9 mouse cellular contexts compared by ENCODE assay signal in genomic region chr1:73538420-73538871, GRCm38 (mm10).
DNase-seq lines count a peak whose midpoint lies in the region; ATAC-seq and TF ChIP-seq lines count a peak whose summit lies in the region.
"Had no signal": no experiment of that assay in that cellular context is flagged by ENCODE, and none has a peak within 500 bp of the region (broad histone marks: within the 10 kb centered on the region; RNA-seq: fewer than 3 reads in every experiment).

No protein-coding gene starts in this region.

- no peaks in the 10 kb centered on the region for H3K36me3 ChIP-seq in heart, embryonic 11.5 days (ENCODE audit: control insufficient read depth, insufficient read depth, low read length)
- H3K36me3 ChIP-seq in heart, embryonic 12.5 days, result no peaks in the 10 kb centered on the region
- H3K36me3 ChIP-seq in hindbrain, embryonic 13.5 days, result no peaks in the 10 kb centered on the region
- no peaks in the 10 kb centered on the region for H3K36me3 ChIP-seq in midbrain, embryonic 10.5 days

- H3K9ac ChIP-seq in heart, embryonic 11.5 days (ENCODE audit: low read depth, low read length), result no peak overlapping the region
- no peak overlapping the region for H3K9ac ChIP-seq in heart, embryonic 12.5 days
- H3K9ac ChIP-seq in hindbrain, embryonic 13.5 days, result no peak overlapping the region

- no peaks in the 10 kb centered on the region for H3K9me3 ChIP-seq in heart, embryonic 11.5 days (replicated peaks; ENCODE audit: control insufficient read depth, low read length)
- H3K9me3 ChIP-seq in heart, embryonic 12.5 days (replicated peaks), result no peaks in the 10 kb centered on the region
- no peaks in the 10 kb centered on the region for H3K9me3 ChIP-seq in hindbrain, embryonic 13.5 days
- no peaks in the 10 kb centered on the region for H3K9me3 ChIP-seq in midbrain, embryonic 10.5 days (replicated peaks)

- H3K27me3 ChIP-seq in heart, embryonic 11.5 days (ENCODE audit: control insufficient read depth, insufficient read depth, low read length), result no peaks in the 10 kb centered on the region
- no peaks in the 10 kb centered on the region for H3K27me3 ChIP-seq in heart, embryonic 12.5 days (replicated peaks)
- no peaks in the 10 kb centered on the region for H3K27me3 ChIP-seq in hindbrain, embryonic 13.5 days
- H3K27me3 ChIP-seq in midbrain, embryonic 10.5 days (ENCODE audit: low read depth, poor library complexity, severe bottlenecking), result no peaks in the 10 kb centered on the region

- H3K4me2 ChIP-seq in heart, embryonic 11.5 days, result no peak overlapping the region
- H3K4me2 ChIP-seq in heart, embryonic 12.5 days, result no peak overlapping the region
- H3K4me2 ChIP-seq in hindbrain, embryonic 13.5 days, result no peak overlapping the region

- WGBS in heart, embryonic 11.5 days (ENCODE audit: insufficient replicate concordance), result 46% methylated on average over 2 of the region's 2 CpGs
- WGBS in heart, embryonic 12.5 days, result 50% methylated on average over 2 of the region's 2 CpGs
- 27% methylated on average over 2 of the region's 2 CpGs for WGBS in hindbrain, embryonic 13.5 days
- WGBS in midbrain, embryonic 10.5 days, result 55% methylated on average over 2 of the region's 2 CpGs

- no peaks in the 10 kb centered on the region for H3K4me1 ChIP-seq in heart, embryonic 11.5 days (ENCODE audit: control insufficient read depth, insufficient read depth, low read length)
- peaks cover 15% of the 10 kb centered on the region; the same call in 1 of the 2 replicates for H3K4me1 ChIP-seq in heart, embryonic 12.5 days (replicated peaks)
- H3K4me1 ChIP-seq in hindbrain, embryonic 13.5 days (replicated peaks), result peaks cover 7% of the 10 kb centered on the region; the same call in 1 of the 2 replicates
- 0 out of 2 replicates have a peak, but pooled peaks cover 5% of the 10 kb centered on the region for H3K4me1 ChIP-seq in midbrain, embryonic 10.5 days

- no peak for TF ChIP-seq CTCF in gastrocnemius, adult 2 months (IDR thresholded peaks at IDR 0.05)

- H3K4me3 ChIP-seq in heart, embryonic 11.5 days (ENCODE audit: low read depth, low read length), result no peak overlapping the region
- H3K4me3 ChIP-seq in heart, embryonic 12.5 days, result no peak overlapping the region
- no peak overlapping the region for H3K4me3 ChIP-seq in hindbrain, embryonic 13.5 days
- H3K4me3 ChIP-seq in midbrain, embryonic 10.5 days, result no peak overlapping the region
- no peak overlapping the region for H3K4me3 ChIP-seq in gastrocnemius, adult 2 months

- peak; percentile 41 for DNase-seq in embryo, embryonic 11 days
- peak; percentile 13 for DNase-seq in midbrain, embryonic 10.5 days (ENCODE audit: low spot score)
- DNase-seq in gastrocnemius, adult 2 months, result no peak
- no peak for DNase-seq in thymus, postnatal 36 days
- DNase-seq: lung, adult 2 months had no signal

- no peak overlapping the region for H3K27ac ChIP-seq in heart, embryonic 11.5 days (ENCODE audit: low read depth, low read length)
- no peak overlapping the region for H3K27ac ChIP-seq in heart, embryonic 12.5 days (ENCODE audit: poor library complexity, severe bottlenecking)
- H3K27ac ChIP-seq in hindbrain, embryonic 13.5 days, result peak overlapping the region; percentile 62
- peak overlapping the region; percentile 60 for H3K27ac ChIP-seq in midbrain, embryonic 10.5 days (replicated peaks)
- H3K27ac ChIP-seq in gastrocnemius, adult 2 months, result no peak overlapping the region

- intact Hi-C loops in gastrocnemius, adult 2 months (cut with DNase I), result no loop called here

- ATAC-seq in heart, embryonic 11.5 days (replicated peaks; ENCODE audit: insufficient number of reproducible peaks, low FRiP score, low TSS enrichment), result 0 out of 2 replicates have a peak, but pooled peaks have one; percentile 49
- ATAC-seq in heart, embryonic 12.5 days (ENCODE audit: insufficient number of reproducible peaks, low FRiP score), result no peak
- ATAC-seq in hindbrain, embryonic 13.5 days (ENCODE audit: low FRiP score), result peak; percentile 90
- ATAC-seq in frontal cortex, adult (ENCODE audit: low TSS enrichment), result no peak

Comparison
In these comparisons a context has a peak if more than half of its experiments do, and no peak if none do; other contexts are left out.
1. ATAC-seq: peak in heart, embryonic 11.5 days (single experiment) and hindbrain, embryonic 13.5 days (single experiment); none in heart, embryonic 12.5 days (single experiment) and frontal cortex, adult (single experiment).
2. H3K27ac ChIP-seq: peak in hindbrain, embryonic 13.5 days (single experiment) and midbrain, embryonic 10.5 days (single experiment); none in heart, embryonic 11.5 days (single experiment), heart, embryonic 12.5 days (single experiment) and gastrocnemius, adult 2 months (single experiment).
3. DNase-seq: peak in embryo, embryonic 11 days (single experiment) and midbrain, embryonic 10.5 days (single experiment); none in gastrocnemius, adult 2 months (single experiment) and thymus, postnatal 36 days (0 of 2).